Mouse (Mus musculus) heart, adult 2 months (tissue): ENCODE results near the gene Tex2.

Experiments
- CTCF ChIP-seq: fragments of 200-600 bp; IDR thresholded peaks from 2 replicates; pipeline ENCODE4 v1.8.1; 2022; ENCODE audit warnings: antibody characterized with exemption, mild to moderate bottlenecking, moderate library complexity
- EP300 ChIP-seq: fragments of 200-500 bp; IDR thresholded peaks from 2 replicates; pipeline ENCODE4 v1.6.1; 2011; ENCODE audit warnings: low read depth, low read length, control low read depth; ENCODE audit not compliant: insufficient read depth
- POLR2A ChIP-seq: fragments of 200-500 bp; IDR thresholded peaks from 2 replicates; pipeline ENCODE4 v1.6.1; 2011; ENCODE audit warnings: mild to moderate bottlenecking, low read depth, low read length, control low read depth; ENCODE audit not compliant: insufficient read depth

DNA sequence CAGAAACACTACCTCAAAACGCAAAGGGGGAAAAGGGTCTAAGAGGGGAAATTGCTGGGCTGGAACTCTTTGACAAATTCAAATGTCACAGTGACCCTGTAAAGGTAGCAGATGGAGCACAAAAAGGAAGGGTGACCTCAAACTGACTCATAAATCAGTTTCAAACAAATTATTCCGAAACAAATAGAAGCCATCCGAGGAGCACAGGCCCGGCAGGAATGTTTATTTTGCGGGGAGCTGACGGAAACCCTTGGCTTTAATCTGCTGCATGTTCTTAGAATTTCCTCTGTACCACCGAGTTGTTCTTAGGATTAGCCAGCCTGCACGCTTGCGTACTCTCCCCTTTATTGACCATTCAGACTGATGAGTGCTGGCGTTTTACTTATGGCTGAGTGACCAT is 123.2 kb downstream of the Tex2 start:
- TF ChIP-seq POLR2A (no peak), CTCF (no peak), EP300 (no peak)
